Mouse (Mus musculus): ENCODE results near the gene Klf9. TPM values are rescaled to one million over a fixed set of nuclear protein-coding genes. Genes with fewer than 3 reads are reported as not detected.
A peak's percentile ranks its signal among the peaks of the same experiment; 100 is the strongest.
"Not testable (repeated sequence)": the region's sequence is repeated elsewhere in the genome, so short reads cannot be mapped to it uniquely, and the experiment has no call there.

The Klf9 gene
- total RNA-seq, 2 experiments from 2014 or later = 44.4 to 51.1 TPM

DNA sequence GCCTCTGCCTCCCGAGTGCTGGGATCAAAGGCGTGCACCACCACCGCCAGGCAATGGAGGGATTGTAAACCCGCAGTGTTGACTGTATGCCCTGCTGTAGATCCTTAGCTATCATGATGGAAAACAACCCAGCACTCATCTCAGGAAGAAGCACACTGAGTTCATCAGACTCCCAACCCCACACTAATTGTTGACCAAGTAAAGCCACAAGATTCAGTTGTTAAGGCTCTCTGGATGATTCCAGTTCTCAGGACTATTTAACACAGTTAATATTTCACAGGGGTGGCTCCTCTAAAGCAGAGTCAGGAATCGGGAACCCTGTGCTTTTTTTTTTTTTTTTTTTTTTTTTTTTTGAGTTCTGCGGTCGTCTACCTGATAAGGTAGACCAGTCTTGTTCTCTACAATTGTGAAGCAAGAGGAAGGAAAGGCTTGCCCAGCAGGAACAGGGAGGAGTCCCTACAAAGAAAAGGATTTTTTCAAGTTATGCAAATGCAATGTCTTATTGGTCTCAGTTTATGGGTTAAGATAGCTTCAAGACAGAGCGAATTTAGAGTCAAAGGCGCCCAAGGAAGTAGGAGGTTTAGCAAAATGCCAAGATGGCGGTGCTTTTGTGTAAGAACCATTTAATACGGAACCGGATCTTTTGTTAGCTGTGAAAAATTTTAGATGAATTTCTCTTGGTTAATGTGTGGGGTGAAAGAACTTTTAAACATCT is 1.1 kb upstream of the Klf9 start:
- DNase-seq (ENCODE audit: low spot score in 2 of 2) = no peak

GRCm38 (mm10) chr19:23141391-23142281 is 610 bp downstream of the Klf9 start:
- DNase-seq (ENCODE audit: low spot score in 2 of 2) = peak; percentile 65

DNA sequence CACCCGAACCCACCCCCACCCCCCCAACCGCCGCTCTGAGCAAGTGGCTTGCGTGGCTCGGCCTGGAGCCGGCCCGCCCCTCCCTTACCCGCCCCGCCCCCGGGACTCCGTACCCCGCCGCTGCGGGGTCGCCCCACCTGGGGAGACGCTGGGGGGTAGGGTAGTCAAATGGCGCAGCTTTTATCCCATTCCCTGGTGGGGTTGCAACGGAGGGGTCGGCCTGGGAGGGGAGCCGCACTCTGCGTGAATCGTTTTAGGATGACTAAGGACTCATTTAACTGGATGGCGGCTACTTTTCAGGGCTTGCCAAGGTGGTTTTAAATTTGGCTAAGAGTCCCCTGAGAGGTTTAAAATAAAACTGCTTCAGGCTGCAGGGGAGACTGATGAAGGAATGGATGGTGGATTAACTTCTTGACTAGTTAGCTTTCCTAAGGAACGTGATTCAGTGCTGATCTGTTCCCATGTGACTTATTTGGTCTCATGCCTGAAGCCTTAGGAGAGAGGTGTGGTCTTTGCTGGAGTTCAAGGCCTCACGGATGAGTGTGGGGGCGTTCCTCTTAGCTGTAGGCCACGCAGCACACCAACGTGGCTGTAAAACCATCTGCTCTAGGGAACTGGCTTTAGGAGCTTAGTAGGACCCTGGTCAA is 1.5 kb downstream of the Klf9 start:
- DNase-seq (ENCODE audit: low spot score in 2 of 2) = no peak

DNA sequence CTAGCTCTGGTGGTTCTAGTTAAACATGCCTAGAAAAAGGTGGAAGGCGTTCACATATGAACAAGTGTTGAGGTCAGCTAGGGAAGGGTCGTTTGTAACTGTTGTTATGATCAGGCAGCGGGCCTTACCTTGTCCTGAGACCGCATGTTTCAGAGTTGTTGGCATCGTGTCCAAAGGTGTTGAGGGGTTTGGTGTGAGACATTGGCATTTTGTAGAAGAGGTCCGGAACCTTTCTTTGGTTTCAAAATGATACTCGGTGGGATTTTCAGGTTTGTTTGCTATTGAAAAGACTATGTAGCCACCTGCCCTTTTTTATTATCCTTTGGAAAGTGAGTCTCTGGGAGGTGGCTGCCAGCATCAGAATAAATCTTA is 2.0 kb downstream of the Klf9 start:
- no peak for DNase-seq (ENCODE audit: low spot score in 2 of 2)

GRCm38 (mm10) chr19:23143541-23143940 is 2.5 kb downstream of the Klf9 start:
- no peak for DNase-seq (ENCODE audit: low spot score in 2 of 2)

GRCm38 (mm10) chr19:23144031-23144430 is 3.0 kb downstream of the Klf9 start:
- DNase-seq (ENCODE audit: low spot score in 2 of 2) = no peak

GRCm38 (mm10) chr19:23145146-23145545 is 4.1 kb downstream of the Klf9 start:
- no peak for DNase-seq (ENCODE audit: low spot score in 2 of 2)

DNA sequence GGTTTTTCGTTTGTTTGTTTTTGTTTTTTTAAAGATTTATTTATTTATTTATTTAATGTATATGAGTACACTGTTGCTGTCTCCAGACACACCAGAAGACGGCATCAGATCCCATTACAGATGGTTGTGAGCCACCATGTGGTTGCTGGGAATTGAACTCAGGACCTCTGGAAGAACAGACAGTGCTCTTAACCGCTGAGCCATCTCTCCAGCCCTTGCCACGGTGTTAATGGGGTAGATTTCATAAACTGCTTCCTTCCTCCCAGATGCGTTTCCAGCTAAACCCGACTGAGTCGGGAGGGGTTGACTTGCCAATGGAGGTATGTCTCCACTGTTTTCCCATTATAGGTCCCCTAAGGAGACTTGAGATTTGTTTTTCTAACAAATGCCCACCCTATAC is 4.5 kb downstream of the Klf9 start:
- not testable (repeated sequence) for DNase-seq (ENCODE audit: low spot score in 2 of 2)

GRCm38 (mm10) chr19:23146409-23146861 is 5.4 kb downstream of the Klf9 start:
- no peak for DNase-seq (ENCODE audit: low spot score in 2 of 2)

- no peak for DNase-seq (ENCODE audit: low spot score in 2 of 2)
These were observed 6.3 kb downstream of the Klf9 start for GRCm38 (mm10) chr19:23147026-23147966.

DNA sequence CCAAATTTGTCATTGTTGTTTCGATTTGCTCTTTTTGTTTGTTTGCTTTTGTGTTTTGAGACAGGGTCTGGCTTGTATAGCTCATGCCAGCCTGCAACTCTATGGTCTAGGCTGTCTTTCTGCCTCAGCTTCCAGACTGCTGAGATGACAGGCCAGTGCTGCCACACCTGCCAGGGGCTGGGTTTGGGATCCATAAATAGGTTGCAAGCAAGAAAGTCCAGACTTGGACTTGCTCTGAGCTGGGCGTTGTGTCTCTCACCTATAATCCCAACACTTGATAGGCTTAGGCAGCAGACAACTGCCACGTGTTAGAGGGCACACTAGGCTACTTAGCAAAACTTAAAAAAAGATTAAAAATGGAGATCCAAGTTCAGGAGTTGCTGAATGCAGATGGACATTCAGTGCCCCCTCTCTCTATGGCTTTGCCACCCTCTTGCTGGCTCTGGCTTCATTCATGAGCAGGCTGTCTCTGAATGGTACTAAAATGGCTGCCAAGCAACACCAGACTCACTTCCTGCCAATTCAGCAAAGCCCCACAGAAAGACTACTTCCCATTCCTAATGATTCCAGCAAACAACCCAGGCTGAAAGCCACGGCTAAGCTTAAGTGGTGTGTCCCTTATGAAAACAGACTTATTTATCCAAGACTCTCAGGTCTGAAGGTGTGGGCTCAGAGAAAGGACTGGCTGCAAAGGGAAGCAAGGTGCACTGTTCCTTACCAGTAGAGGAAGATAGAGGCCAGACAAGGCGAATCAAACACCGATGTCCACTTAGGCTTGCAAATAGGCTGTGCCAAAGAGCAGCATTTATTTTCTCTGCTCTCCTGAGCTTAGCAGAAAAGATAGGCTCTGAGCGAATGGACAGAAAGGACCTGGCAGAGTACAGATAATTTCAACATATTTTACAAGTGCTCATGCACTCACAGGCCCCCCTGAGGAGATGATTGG is 8.7 kb downstream of the Klf9 start:
- DNase-seq (ENCODE audit: low spot score in 2 of 2) = no peak

DNA sequence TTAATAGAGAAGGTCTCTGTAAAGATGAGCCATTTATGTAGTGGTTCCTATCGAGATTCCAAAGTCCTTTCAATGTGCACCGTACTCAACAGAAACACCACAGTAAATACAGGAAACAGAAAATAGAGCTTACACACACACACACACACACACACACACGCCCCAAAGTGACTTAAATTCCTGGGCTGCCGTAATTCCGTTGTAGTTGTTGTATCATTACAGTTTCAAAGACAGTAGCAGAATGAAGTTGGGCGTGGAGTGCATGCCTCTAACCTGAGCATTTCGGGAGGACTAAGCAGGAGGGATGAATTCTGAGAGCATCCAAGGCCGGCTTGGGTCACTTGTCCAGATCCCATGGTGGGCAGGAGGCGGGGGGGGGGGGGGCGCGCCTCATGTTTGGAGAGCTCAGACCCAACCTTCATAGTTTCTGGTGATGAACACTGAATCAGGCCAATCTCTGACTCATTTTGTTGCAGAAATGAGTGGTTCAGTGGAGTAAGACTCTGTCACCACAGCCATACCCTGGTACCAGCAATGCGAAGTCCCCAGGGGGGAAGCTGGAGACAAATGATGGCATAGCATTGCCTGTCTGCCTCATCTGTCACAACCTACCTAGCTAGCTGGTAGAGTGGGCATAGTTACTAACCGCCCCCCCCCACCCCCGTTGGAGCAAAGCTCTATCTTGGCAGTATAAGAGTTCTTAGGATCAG is 9.7 kb downstream of the Klf9 start:
- DNase-seq (ENCODE audit: low spot score in 2 of 2) = no peak

- peak in 1 of 2 experiments; percentile 31 for DNase-seq (ENCODE audit: low spot score in 2 of 2)
These were observed 10.6 kb downstream of the Klf9 start for GRCm38 (mm10) chr19:23151651-23152070.

- no peak for DNase-seq (ENCODE audit: low spot score in 2 of 2)
These were observed 11.2 kb downstream of the Klf9 start for GRCm38 (mm10) chr19:23152201-23152640.

DNA sequence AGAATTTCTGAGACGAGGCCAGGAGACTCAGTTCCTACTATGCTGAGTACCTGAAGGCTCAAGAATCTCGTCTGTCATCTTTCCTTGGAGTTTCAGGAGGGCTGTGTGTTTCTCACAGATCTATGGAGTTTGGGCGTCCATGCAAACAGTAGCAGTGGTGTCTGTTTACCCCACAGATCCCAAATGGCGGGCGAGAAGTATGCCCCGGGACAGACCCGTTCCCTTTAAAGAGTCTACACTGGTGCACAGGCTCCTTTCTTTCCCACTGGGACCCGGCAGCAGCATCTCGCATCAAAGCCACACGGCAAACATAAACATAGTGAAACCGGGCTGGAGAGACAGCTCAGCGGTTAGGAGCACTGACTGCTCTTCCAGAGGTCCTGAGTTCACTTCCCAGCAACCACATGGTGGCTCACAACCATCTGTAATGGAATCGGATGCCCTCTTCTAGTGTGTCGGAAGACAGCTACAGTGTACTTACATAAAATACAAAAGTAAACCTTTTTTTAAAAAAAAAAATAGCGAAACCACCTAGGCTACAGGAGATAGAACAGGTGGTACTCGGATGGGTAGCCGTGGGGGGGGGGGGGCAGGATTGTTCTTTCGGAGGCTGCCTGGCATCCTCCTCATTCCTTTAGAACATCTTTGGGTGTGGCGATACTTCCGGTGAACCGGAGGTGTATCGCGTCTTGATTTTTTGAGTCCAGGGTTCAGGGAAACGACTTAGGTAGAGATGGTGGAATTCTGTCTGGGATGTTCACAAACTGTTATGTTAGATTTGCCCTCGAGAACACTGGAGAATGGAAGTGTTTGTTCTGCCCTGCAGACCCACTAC is 12.0 kb downstream of the Klf9 start:
- DNase-seq (ENCODE audit: low spot score in 2 of 2) = no peak

DNA sequence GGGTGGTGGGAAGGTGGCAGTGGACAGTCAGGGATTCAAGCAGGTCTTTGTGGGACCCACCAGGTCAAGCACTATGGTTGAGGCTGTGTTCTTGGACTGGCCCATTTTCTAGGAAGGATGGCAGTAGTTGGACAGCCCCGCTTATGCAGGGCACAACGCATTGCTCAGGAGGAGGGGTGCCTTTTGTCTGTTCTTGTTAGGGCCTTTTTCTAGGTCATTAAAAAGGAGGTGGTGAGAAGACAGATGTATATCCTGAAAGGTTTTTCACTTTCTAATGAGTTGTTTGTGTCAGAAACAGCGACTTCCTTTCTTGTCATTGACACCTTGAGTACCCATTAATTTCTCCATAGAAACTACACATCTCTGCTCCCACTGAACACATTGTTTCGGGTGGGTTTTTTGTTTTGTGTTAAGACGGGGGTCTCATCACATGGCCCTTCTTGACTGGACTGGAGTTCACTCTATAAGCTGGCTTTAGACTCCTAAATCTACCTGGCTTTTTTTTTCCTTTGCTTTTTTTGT is 12.6 kb downstream of the Klf9 start:
- no peak for DNase-seq (ENCODE audit: low spot score in 2 of 2)

GRCm38 (mm10) chr19:23159780-23160395 is 18.9 kb downstream of the Klf9 start:
- no peak for DNase-seq (ENCODE audit: low spot score in 2 of 2)
